Mouse (Mus musculus) ES-E14 (cell line): ENCODE data around the gene Hfe2. TPM values are rescaled to one million over a fixed set of nuclear protein-coding genes. Genes with fewer than 3 reads are reported as not detected.

Experiments
- DNase-seq: peaks from one replicate; pipeline ENCODE4 v3.0.0-alpha.2; 2013; ENCODE audit warnings: low read depth, low spot score
- H3K27ac ChIP-seq: 2 replicates; pipeline ENCODE4 v1.5.1; 2012; ENCODE audit warnings: low read depth, mild to moderate bottlenecking, low read length, moderate library complexity, mixed read lengths; ENCODE audit not compliant: poor library complexity, insufficient read depth, severe bottlenecking
- H3K36me3 ChIP-seq: 2 replicates; pipeline ENCODE4 v1.6.1; 2012; ENCODE audit warnings: mild to moderate bottlenecking, low read length, moderate library complexity, mixed read lengths; ENCODE audit not compliant: control insufficient read depth, poor library complexity, insufficient read depth, severe bottlenecking
- H3K4me1 ChIP-seq, 2 experiments: fragments of 150-350 bp in 1 of 2; sonication (generic) in 1 of 2; 2 replicates each; pipeline ENCODE4 v1.6.1; 2012; ENCODE audit warnings: low read length in 2 of 2, mild to moderate bottlenecking in 1 of 2, mixed read lengths in 1 of 2; ENCODE audit not compliant: control insufficient read depth in 2 of 2, insufficient read depth in 2 of 2, poor library complexity in 1 of 2
- H3K4me3 ChIP-seq, 2 experiments: fragments of 150-350 bp in 1 of 2; sonication (generic) in 1 of 2; 2 replicates each; pipeline ENCODE4 v1.5.1; 2012; ENCODE audit warnings: low read length in 2 of 2, low read depth in 1 of 2, mild to moderate bottlenecking in 1 of 2, mixed read lengths in 1 of 2; ENCODE audit not compliant: insufficient read depth in 1 of 2, poor library complexity in 1 of 2, severe bottlenecking in 1 of 2
- H3K9ac ChIP-seq: 2 replicates; pipeline ENCODE4 v1.6.1; 2012; ENCODE audit warnings: low read depth, mild to moderate bottlenecking, low read length, mixed read lengths; ENCODE audit not compliant: poor library complexity, insufficient read depth, severe bottlenecking
- H3K9me3 ChIP-seq: fragments of 150-350 bp; sonication (generic); 2 replicates; pipeline ENCODE4 v1.6.1; 2012; ENCODE audit warnings: low read depth, mild to moderate bottlenecking, low read length; ENCODE audit not compliant: control insufficient read depth, insufficient read depth
- CHD2 ChIP-seq: IDR thresholded peaks from 2 replicates; pipeline ENCODE4 v1.6.1; 2014; ENCODE audit warnings: mild to moderate bottlenecking, low read depth, low read length, inconsistent platforms
- HCFC1 ChIP-seq: IDR thresholded peaks from 2 replicates; pipeline ENCODE4 v1.6.1; 2012; ENCODE audit warnings: low read length, inconsistent platforms, borderline replicate concordance; ENCODE audit not compliant: insufficient read depth
- MAFK ChIP-seq: IDR thresholded peaks from 2 replicates; pipeline ENCODE4 v1.6.1; 2014; ENCODE audit warnings: mild to moderate bottlenecking, low read depth, low read length, inconsistent platforms; ENCODE audit not compliant: insufficient read depth
- ZC3H11A ChIP-seq: IDR thresholded peaks from 2 replicates; pipeline ENCODE4 v1.6.1; 2012; ENCODE audit warnings: low read depth, mild to moderate bottlenecking, inconsistent platforms, low read length, borderline replicate concordance
- ZNF384 ChIP-seq: IDR thresholded peaks from 2 replicates; pipeline ENCODE4 v1.6.1; 2012; ENCODE audit warnings: low read depth, low read length, inconsistent platforms
- in situ Hi-C, 2 experiments: fragments of 600-800 bp; cut with MboI; formaldehyde crosslinking; loops; one replicate each; pipeline ENCODE4 v1.15.1; 2025; ENCODE audit warnings: low sequenced_read_pairs in 2 of 2, inconsistent platforms in 1 of 2; ENCODE audit not compliant: unreplicated experiment in 2 of 2
- total RNA-seq: library from RNA; depleted of rRNA; stranded (reverse); fragments of 300-350 nt; gene quantifications from 2 replicates; pipeline ENCODE4 v1.2.3, GENCODE M21; 2012

Gene Hfe2
- total RNA-seq, 1 experiment = 1.0 TPM

DNA sequence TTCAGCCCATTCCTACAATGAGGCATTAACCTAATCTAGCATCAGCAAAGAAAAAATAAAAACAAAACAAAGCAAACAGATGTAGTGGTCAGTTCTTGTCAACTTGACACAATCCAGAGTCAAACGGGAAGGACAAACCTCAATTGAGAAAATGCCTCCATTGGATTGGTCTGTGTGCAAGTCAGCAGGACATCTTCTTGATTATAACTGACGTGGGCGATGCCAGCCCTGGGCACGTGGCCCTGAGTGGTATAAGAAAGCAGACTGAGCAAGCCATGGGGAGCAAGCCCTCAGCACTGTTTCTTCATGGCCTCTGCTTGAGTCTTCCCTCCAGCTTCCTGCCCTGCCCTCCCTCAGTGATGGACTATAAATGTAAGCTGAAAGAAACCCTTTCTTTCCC, 21.9 kb downstream of the Hfe2 start:
- Histone ChIP-seq H3K9me3 (no peaks in the 10 kb centered on the region), H3K9ac (no peak overlapping the region), H3K4me3 (no peak overlapping the region), H3K27ac (no peak overlapping the region), H3K36me3 (no peaks in the 10 kb centered on the region), H3K4me1 (peaks cover under 1 to 7% of the 10 kb centered on the region in 2 experiments; a peak in 3 of 4 replicates)
- no peak for DNase-seq
- no peak for TF ChIP-seq CHD2
- TF ChIP-seq HCFC1 = no peak
- TF ChIP-seq ZC3H11A = no peak
- TF ChIP-seq MAFK = no peak
- TF ChIP-seq ZNF384 = no peak
- in situ Hi-C loops = loop anchor here (5.0 to 10.0 kb wide), 2 partner anchors 88 to 95 kb away; partner anchors contain the start of genes Gm42957 (in 1 of the 2) and Pex11b (in 1 of the 2)

DNA sequence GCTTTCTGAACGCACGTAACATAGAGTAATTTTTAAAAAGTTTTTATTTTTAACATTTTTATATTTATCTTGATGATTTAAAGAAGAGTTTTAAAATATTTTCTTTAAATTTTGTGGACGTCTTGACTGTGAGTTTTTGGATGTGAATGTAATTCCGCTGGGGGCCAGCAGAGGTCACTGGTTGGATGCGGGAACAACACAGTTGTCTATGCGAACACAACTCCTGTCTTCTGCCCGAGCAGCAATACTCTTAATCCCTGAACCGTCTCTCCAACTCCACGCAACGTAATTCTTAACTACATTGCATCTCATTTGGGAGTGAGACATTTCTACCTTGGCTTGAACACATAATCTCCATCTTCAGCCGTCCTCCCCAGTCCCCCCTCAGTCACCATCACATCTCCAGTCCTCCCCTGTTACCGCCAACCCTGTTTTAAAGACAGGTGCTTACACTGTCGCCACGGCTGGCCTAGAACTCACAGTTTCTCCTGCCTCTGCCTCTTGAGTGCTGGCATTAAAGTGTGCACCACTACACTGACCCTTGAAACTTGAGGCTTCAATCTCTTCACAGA, 22.5 kb downstream of the Hfe2 start:
- no peak overlapping the region for H3K9ac ChIP-seq
- H3K27ac ChIP-seq = no peak overlapping the region
- no peak overlapping the region for H3K4me3 ChIP-seq
- in situ Hi-C loops = loop anchor here (5.0 to 10.0 kb wide), 2 partner anchors 87 to 95 kb away; partner anchors contain the start of genes Gm42957 (in 1 of the 2) and Pex11b (in 1 of the 2)
- peaks cover 2 to 8% of the 10 kb centered on the region in 2 experiments; a peak in 3 of 4 replicates for H3K4me1 ChIP-seq
- no peak for DNase-seq
- no peaks in the 10 kb centered on the region for H3K36me3 ChIP-seq
- no peaks in the 10 kb centered on the region for H3K9me3 ChIP-seq
- TF ChIP-seq ZC3H11A (peak; percentile 74; the same call in 1 of the 2 replicates), ZNF384 (no peak)

DNA sequence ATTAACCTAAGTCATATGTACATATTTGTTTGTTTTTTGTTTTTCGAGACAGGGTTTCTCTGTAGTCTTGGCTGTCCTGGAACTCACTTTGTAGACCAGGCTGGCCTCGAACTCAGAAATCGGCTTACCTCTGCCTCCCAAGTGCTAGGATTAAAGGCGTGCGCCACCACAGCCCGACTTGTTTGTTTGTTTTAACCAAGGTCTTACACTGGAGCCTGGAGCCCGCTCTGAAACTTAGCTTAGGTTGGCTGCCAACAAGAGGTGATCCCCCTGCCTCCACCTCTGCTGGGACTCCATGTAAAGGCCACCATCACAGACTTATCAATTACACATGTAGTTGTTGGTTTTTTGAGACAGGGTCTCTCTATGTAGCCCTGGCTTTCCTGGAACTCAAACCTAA, 23.9 kb downstream of the Hfe2 start:
- Histone ChIP-seq H3K36me3 (no peaks in the 10 kb centered on the region), H3K4me3 (no peak overlapping the region), H3K9ac (no peak overlapping the region), H3K27ac (no peak overlapping the region), H3K9me3 (no peaks in the 10 kb centered on the region), H3K4me1 (peaks cover 2 to 8% of the 10 kb centered on the region in 2 experiments; a peak in 3 of 4 replicates)
- no peak for DNase-seq
- in situ Hi-C loops = loop anchor here (5.0 to 10.0 kb wide), 2 partner anchors 86 to 93 kb away; partner anchors contain the start of genes Gm42957 (in 1 of the 2) and Pex11b (in 1 of the 2)
- TF ChIP-seq ZC3H11A (no peak), ZNF384 (no peak), MAFK (no peak), HCFC1 (no peak), CHD2 (no peak)

GRCm38 (mm10) chr3:96549346-96549745, 24.4 kb downstream of the Hfe2 start:
- Histone ChIP-seq H3K4me1 (peaks cover 2 to 10% of the 10 kb centered on the region in 2 experiments; a peak in 3 of 4 replicates), H3K9ac (no peak overlapping the region), H3K27ac (no peak overlapping the region), H3K4me3 (no peak overlapping the region), H3K9me3 (no peaks in the 10 kb centered on the region), H3K36me3 (no peaks in the 10 kb centered on the region)
- DNase-seq = no peak
- TF ChIP-seq ZC3H11A (no peak), CHD2 (no peak), MAFK (no peak), HCFC1 (no peak), ZNF384 (no peak)
- in situ Hi-C loops = loop anchor here (5.0 to 10.0 kb wide), 2 partner anchors 85 to 93 kb away; partner anchors contain the start of genes Gm42957 (in 1 of the 2) and Pex11b (in 1 of the 2)
